Mouse (Mus musculus): ENCODE measurements around the gene Snx29.

- TF ChIP-seq CTCF (IDR thresholded peaks at IDR 0.05; ENCODE audit: borderline replicate concordance, insufficient read depth, low read length): no peak
- no peak for TF ChIP-seq POLR2A (IDR thresholded peaks at IDR 0.05; ENCODE audit: low read depth, low read length)
Measured at GRCm38 (mm10) chr16:11626004-11626481, 303.3 kb downstream of the Snx29 start.

Measured in embryonic fibroblast, embryonic 13.5 days (primary cell).